Mouse (Mus musculus) C3H10T1/2 (cell line): ENCODE measurements around the gene Mgst3. TPM values are rescaled to one million over a fixed set of nuclear protein-coding genes. Genes with fewer than 3 reads are reported as not detected.

ENCODE experiments used
- polyA plus RNA-seq, 2 experiments: library from polyadenylated mRNA; unstranded; fragments of >200 nt; fragmentation: generic; extraction: Trizol; gene quantifications; one replicate each; pipeline ENCODE4 v1.2.1; 2012; ENCODE audit warnings: missing spikeins in 2 of 2

Gene Mgst3
- polyA plus RNA-seq = 100 to 1,000 TPM; 112 to 235 TPM

GRCm38 (mm10) chr1:167393683-167394492 lies at the start of gene Mgst3:
Gene Mgst3, minus strand, starts transcription at chr1:167393841.

DNA sequence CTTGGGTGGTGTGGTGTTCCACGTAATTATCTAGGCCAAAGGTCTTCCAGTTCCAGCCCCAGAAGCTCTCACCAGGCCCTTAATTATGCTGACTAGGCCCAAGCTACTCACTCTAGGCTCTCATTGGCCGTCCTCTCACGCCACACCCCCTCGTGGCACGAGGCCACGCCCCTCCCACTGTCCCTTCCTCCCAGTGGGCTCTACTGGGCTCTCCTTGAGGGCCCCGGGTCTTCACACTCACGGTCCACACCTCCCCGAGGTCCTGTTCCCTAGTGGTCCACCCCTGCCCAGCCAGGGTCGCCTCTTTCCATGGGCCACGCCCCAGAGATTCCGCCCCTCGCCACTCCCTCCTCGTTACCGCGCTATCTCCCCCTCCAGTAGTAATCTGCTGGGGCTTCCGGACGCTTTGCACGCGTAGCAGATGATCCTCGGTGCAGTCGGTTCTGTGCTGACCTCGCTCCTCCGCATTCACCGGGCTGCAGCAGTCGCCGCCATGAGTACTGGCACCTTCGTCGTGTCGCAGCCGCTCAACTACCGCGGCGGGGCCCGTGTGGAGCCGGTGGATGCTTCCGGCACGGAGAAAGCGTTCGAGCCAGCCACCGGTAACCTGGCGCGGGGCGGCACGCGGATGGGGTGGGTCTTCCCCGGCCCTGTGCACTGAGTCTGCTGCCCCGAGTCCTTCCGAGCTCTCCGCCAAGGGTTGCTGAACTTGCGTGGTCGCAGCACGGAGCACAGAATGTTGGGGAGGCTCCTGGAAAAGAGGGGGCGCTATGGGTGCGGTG lies 43.6 kb downstream of the Mgst3 start, which contains the start of gene Aldh9a1:
Aldh9a1 (plus strand) TSS at position 177 of the 782 bp plus-strand sequence.

Other genes starting within 250 kb of the Mgst3 start
- 10 to 100 TPM; 25.1 to 68.4 TPM for gene Uck2, start 108.5 kb downstream of the Mgst3 start, polyA plus RNA-seq
- gene Tmco1, start 85.5 kb downstream of the Mgst3 start, polyA plus RNA-seq = 10 to 100 TPM in 1 of 2 experiments, 1 to 10 TPM in 1; 9.1 to 37.5 TPM
- gene Aldh9a1, start 43.9 kb downstream of the Mgst3 start, polyA plus RNA-seq = 10 to 100 TPM; 11.4 to 52.5 TPM
- not detected for gene Lrrc52, start 72.9 kb upstream of the Mgst3 start, polyA plus RNA-seq
- not detected for gene Rxrg, start 204.5 kb upstream of the Mgst3 start, polyA plus RNA-seq